Mouse (Mus musculus): Measurements from ENCODE around the gene Ptx4.

Gene Ptx4

DNA sequence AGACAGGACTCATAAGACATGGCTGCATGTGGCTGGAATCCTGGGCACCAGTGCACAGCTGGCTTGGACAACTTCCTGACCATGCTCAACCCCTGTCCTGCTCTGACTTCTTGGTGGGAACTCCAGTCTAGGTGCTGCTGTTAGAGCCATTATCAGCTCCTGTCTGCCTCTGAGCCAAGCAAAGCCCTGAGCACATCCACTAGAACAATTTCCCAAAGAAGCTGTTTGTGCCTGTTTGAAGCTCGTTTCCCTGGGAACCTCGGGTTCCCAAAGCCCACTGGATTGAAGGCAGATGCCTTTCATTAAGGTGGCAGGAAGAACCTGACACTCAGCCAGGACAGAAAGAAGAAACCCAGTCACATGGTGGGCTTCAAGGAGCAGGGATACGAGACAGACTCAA is at the start of gene Ptx4:
Gene Ptx4, plus strand, starts transcription at position 355 of the 400 bp plus-strand sequence.
- DNase-seq (ENCODE audit: low spot score): no peak

GRCm38 (mm10) chr17:25076906-25077305 is 43.7 kb upstream of the Ptx4 start:
- DNase-seq (ENCODE audit: low spot score): no peak

- DNase-seq (ENCODE audit: low spot score): no peak
Observed at GRCm38 (mm10) chr17:25077771-25078372, 42.7 kb upstream of the Ptx4 start.

DNA sequence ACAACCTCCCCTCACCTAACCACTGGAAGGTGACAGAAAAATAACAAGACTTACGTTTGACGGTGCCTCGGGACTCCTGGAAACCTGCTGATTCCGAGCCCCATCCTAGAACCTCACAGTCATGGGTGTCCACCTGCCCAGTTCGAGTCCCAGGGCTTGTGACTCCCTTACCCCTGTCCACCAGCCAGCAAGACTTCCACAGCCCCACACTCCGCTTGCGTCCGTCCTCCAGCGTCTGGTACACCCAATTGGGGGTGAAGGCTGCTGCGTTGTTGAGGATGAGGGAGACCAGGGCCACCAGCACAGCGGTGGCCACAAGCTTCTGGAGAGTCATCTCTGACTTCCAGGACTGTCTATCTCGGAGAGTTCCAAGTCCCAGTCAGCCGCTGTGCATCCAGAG is 40.4 kb upstream of the Ptx4 start:
- no peak for DNase-seq (ENCODE audit: low spot score)

GRCm38 (mm10) chr17:25080960-25081381 is 39.6 kb upstream of the Ptx4 start:
- DNase-seq (ENCODE audit: low spot score): no peak

DNA sequence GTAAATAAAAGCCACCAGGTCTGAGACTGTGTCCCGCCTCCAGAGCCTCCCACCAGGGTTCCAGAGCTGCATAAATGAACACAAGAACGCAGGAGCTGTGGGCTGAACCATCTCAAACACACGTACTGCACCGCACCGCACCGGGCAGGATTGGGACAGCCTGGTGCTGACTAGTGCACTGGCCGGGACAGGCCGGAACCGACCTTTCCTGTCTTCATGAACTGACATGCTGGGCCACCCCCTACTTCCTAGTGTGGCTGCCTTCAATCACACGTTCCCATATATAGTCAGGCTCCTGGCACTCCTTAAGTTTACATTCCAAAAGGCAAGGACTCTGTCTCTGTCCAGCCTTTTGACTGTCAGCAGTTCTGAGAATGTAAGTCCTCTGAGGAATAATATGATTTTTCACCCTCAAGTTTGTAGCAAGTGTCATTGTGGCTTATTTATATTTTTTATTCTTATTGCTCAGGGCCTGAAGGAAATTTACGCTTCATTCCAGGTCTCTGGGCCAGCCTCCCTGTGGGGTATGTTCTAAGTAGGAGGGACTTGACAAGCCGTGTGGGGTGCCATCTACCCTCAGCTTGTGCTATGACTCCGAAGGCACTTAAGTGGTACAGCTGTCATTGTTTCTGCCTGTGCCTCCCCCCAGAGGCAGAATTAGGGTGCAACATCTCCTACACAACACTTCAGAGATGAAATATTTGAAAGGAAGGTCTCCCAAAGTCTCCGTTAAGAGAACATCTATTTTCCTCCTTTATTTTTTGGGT is 38.3 kb upstream of the Ptx4 start:
- no peak for DNase-seq (ENCODE audit: low spot score)

DNA sequence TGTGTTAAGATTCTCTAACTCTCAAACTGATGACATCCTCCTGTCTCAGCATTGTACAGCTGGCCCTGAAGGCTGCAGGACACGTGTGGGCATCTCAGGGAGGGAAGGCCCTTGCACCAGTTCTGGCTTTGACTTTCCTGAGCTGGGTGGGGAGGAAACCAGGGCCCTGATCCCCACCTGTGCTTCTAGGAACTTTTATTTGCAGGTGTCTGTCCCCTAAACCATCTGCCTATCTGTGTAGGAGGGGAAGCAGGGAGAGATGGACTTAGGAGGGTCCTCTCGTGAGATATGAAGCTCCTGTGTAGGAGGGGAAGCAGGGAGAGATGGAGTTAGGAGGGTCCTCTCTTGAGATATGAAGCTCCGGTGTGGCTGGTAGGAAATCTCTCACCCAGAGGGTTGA is 37.7 kb upstream of the Ptx4 start:
- DNase-seq (ENCODE audit: low spot score): no peak

- peak; percentile 1 for DNase-seq (ENCODE audit: low spot score)
Observed at GRCm38 (mm10) chr17:25083444-25083931, 37.1 kb upstream of the Ptx4 start, which contains the start of gene Tmem204. Gene Tmem204, minus strand, starts transcription at chr17:25083591.

GRCm38 (mm10) chr17:25084835-25085385 is 35.6 kb upstream of the Ptx4 start:
- DNase-seq (ENCODE audit: low spot score): no peak

GRCm38 (mm10) chr17:25086724-25087123 is 33.8 kb upstream of the Ptx4 start:
- no peak for DNase-seq (ENCODE audit: low spot score)

DNA sequence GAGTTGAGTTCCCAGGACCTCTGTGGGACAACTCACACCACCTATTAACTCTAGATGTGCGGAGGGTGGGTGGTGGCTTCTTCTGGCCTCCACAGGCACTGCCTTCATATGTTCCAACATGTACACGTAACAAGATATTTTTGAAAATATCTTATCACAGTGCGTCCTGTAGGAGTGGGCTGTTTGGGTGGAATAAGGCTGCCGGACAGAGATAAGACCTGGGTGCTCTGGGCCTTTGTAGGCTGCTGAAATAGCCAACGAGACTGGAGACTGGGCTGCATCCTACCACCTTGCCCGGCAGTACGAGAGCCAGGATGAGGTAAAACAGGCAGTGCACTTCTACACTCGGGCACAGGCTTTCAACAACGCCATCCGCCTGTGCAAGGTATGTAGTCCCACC is 31.4 kb upstream of the Ptx4 start:
- DNase-seq (ENCODE audit: low spot score): no peak

DNA sequence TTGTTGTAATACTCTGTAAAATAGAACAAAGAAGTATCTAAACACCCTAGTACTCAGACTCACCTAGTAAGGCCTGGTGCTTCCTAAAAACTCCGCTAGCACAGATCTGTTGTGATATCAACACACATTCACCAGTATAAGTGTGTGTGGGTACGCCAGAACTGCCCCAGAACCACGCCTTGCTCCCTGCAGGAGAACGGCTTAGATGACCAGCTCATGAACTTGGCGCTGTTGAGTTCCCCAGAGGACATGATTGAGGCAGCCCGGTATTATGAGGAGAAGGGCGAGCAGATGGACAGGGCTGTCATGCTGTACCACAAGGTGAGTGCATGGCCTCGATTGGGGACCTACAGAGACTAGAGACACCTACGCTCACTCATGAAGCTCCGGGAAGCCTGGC is 30.1 kb upstream of the Ptx4 start:
- DNase-seq (ENCODE audit: low spot score): no peak

- DNase-seq (ENCODE audit: low spot score): no peak
Observed at GRCm38 (mm10) chr17:25096221-25096620, 24.3 kb upstream of the Ptx4 start.

- no peak for DNase-seq (ENCODE audit: low spot score)
Observed at GRCm38 (mm10) chr17:25100052-25100451, 20.5 kb upstream of the Ptx4 start.

GRCm38 (mm10) chr17:25101338-25101737 is 19.2 kb upstream of the Ptx4 start:
- no peak for DNase-seq (ENCODE audit: low spot score)

DNA sequence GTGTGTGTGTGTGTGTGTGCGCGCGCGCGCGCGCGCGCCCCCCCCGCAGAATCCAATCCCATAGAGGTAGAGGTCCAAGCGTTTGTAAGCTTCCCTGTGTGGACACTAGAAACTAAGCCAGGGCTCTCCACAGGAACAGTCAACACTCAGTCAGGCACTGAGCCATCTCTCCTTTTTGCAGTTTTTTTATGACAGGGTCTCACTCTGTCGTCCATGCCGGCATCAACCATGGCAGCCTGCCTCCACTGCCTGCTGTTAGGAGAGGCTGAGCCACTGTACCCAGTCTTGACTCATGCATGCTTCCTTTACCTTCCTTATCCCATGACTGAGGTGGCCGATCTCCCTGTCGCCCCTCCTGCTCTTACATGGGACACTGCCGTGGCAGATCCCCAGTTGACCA is 12.8 kb upstream of the Ptx4 start:
- no peak for DNase-seq (ENCODE audit: low spot score)

DNA sequence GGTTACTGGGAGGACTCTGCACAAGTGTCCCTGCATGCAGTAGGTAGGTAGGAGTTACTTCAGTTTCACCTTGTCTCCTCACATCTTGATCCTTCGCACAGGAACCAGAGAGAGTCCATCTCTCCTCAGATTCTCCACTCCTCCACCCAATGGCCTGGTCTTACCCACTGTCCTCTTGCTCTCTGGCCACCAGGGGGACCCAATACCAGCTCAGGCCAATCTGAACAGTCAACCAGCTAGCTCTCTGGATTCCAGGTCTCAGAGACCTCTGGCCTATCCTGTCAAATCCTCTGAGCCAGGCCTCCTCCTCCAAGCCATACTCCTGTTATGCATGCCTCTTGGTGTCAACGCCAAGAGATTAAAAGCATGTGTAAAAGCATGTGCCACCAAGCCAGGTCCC is 11.0 kb upstream of the Ptx4 start:
- peak; percentile 69 for DNase-seq (ENCODE audit: low spot score)

- DNase-seq (ENCODE audit: low spot score): no peak
Observed at GRCm38 (mm10) chr17:25110590-25110989, 10.0 kb upstream of the Ptx4 start.

GRCm38 (mm10) chr17:25111220-25111619 is 9.3 kb upstream of the Ptx4 start:
- no peak for DNase-seq (ENCODE audit: low spot score)

DNA sequence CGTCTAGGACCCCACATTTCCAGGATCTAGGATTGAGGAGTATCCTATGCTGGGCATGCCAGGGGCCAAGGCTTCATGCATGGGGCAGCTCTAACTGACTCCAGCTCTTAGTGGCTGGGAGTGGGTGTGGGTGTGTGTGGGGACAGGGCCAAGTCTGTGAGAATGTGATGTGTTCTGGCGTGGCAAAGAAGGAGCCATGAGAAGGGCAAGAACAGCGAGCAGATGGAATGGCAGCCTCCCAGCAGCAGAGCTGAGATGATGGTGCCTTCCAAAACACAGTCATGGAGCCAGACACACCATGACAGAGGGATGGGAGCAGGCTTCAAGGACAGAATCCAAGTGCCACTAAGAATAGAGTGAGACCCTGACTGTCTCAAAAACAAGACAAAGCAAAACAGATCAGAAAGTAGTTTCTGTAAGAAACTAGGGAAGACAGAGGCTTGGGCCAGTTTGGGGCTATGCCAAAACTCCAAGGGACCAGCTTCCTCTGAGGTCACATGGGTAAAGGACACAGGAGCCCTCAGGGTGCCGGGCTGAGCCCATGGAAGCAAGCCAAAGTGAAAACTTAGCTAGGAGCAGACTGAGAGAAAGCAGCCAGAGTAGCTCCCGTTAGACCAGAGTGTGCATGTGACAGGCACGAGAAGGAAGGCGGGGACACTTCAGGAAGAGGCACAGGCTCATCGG is 8.7 kb upstream of the Ptx4 start:
- no peak for DNase-seq (ENCODE audit: low spot score)

- DNase-seq (ENCODE audit: low spot score): no peak
Observed at GRCm38 (mm10) chr17:25112423-25112810, 8.1 kb upstream of the Ptx4 start.

GRCm38 (mm10) chr17:25114908-25115645 is 5.5 kb upstream of the Ptx4 start:
- DNase-seq (ENCODE audit: low spot score): peak; percentile 5
